Mouse (Mus musculus): Measurements from ENCODE around the gene Pax6. TPM values are rescaled to one million over a fixed set of nuclear protein-coding genes. Genes with fewer than 3 reads are reported as not detected.

Gene Pax6
- total RNA-seq (2022), result not detected

GRCm38 (mm10) chr2:105668271-105669270 is at the start of gene Pax6:
Pax6 (plus strand) TSS chr2:105668900.
- DNase-seq (ENCODE audit: low spot score in 2 of 2), result no peak

GRCm38 (mm10) chr2:105648933-105649332 is 19.8 kb upstream of the Pax6 start:
- no peak for DNase-seq (ENCODE audit: low spot score in 2 of 2)

- DNase-seq (ENCODE audit: low spot score in 2 of 2), result no peak
Measured at GRCm38 (mm10) chr2:105656456-105656855, 12.2 kb upstream of the Pax6 start.

- no peak for DNase-seq (ENCODE audit: low spot score in 2 of 2)
Measured at GRCm38 (mm10) chr2:105659350-105659749, 9.3 kb upstream of the Pax6 start.

- no peak for DNase-seq (ENCODE audit: low spot score in 2 of 2)
Measured at GRCm38 (mm10) chr2:105659926-105660873, 8.5 kb upstream of the Pax6 start.

GRCm38 (mm10) chr2:105660874-105661622 is 7.7 kb upstream of the Pax6 start:
- no peak for DNase-seq (ENCODE audit: low spot score in 2 of 2)

- no peak for DNase-seq (ENCODE audit: low spot score in 2 of 2)
Measured at GRCm38 (mm10) chr2:105661623-105662066, 7.1 kb upstream of the Pax6 start.

GRCm38 (mm10) chr2:105662121-105662520 is 6.6 kb upstream of the Pax6 start:
- DNase-seq (ENCODE audit: low spot score in 2 of 2), result no peak

- DNase-seq (ENCODE audit: low spot score in 2 of 2), result no peak
Measured at GRCm38 (mm10) chr2:105662606-105663005, 6.1 kb upstream of the Pax6 start.

- no peak for DNase-seq (ENCODE audit: low spot score in 2 of 2)
Measured at GRCm38 (mm10) chr2:105663101-105663511, 5.6 kb upstream of the Pax6 start.

- no peak for DNase-seq (ENCODE audit: low spot score in 2 of 2)
Measured at GRCm38 (mm10) chr2:105664996-105665395, 3.7 kb upstream of the Pax6 start.

GRCm38 (mm10) chr2:105665491-105666250 is 3.0 kb upstream of the Pax6 start:
- no peak for DNase-seq (ENCODE audit: low spot score in 2 of 2)

GRCm38 (mm10) chr2:105666331-105666730 is 2.4 kb upstream of the Pax6 start:
- DNase-seq (ENCODE audit: low spot score in 2 of 2), result no peak

- DNase-seq (ENCODE audit: low spot score in 2 of 2), result no peak
Measured at GRCm38 (mm10) chr2:105666763-105667625, 1.7 kb upstream of the Pax6 start.

- DNase-seq (ENCODE audit: low spot score in 2 of 2), result no peak
Measured at GRCm38 (mm10) chr2:105667626-105667950, 1.1 kb upstream of the Pax6 start.

GRCm38 (mm10) chr2:105669371-105669861 is 716 bp downstream of the Pax6 start:
- no peak for DNase-seq (ENCODE audit: low spot score in 2 of 2)

GRCm38 (mm10) chr2:105669881-105670730 is 1.4 kb downstream of the Pax6 start:
- DNase-seq (ENCODE audit: low spot score in 2 of 2), result no peak

- DNase-seq (ENCODE audit: low spot score in 2 of 2), result no peak
Measured at GRCm38 (mm10) chr2:105670731-105671095, 2.0 kb downstream of the Pax6 start.

Measured in gastrocnemius, adult 8-10 months (tissue).